ENCODE assay signal across 9 mouse cellular contexts in genomic region chr8:124256841-124257240, GRCm38 (mm10). TPM values are rescaled to one million over a fixed set of nuclear protein-coding genes. Genes with fewer than 3 reads are reported as not detected.
A peak's percentile ranks its signal among the peaks of the same experiment; 100 is the strongest.
DNase-seq lines count a peak whose midpoint lies in the region; ATAC-seq and TF ChIP-seq lines count a peak whose summit lies in the region.
"Had no signal": no experiment of that assay in that cellular context is flagged by ENCODE, and none has a peak within 500 bp of the region (broad histone marks: within the 10 kb centered on the region; RNA-seq: fewer than 3 reads in every experiment).

No protein-coding gene starts in this region.

- H3K4me1 ChIP-seq in forebrain, embryonic 10.5 days = peaks cover 51% of the 10 kb centered on the region
- H3K4me1 ChIP-seq in midbrain, embryonic 16.5 days (ENCODE audit: control insufficient read depth, insufficient read depth, low read length) = peaks cover 32% of the 10 kb centered on the region

- no peak for DNase-seq in layer of hippocampus, adult 2 months (ENCODE audit: low spot score in 2 of 2)
- no peak for DNase-seq in layer of hippocampus, adult 18-20 months (ENCODE audit: low spot score in 2 of 2)
- DNase-seq in forebrain, embryonic 10.5 days (ENCODE audit: extremely low spot score, low spot score) = no peak
- peak; percentile 36 to 43 for DNase-seq in heart, postnatal 36 days
- no peak for DNase-seq in Muller cell, postnatal 12 days (ENCODE audit: inconsistent ontology term)
- DNase-seq in embryo, embryonic 9.5 days (ENCODE audit: extremely low spot score) = no peak

- H3K9ac ChIP-seq in midbrain, embryonic 16.5 days (ENCODE audit: low read depth, low read length) = no peak overlapping the region

- no peak for TF ChIP-seq CTCF in layer of hippocampus, adult 2 months (conservative IDR thresholded peaks at IDR 0.05)

- peak overlapping the region; percentile 83 for H3K27ac ChIP-seq in layer of hippocampus, adult 2 months
- H3K27ac ChIP-seq in forebrain, embryonic 10.5 days = 0 out of 2 replicates have a peak overlapping the region, but pooled peaks have one; percentile 49
- peak overlapping the region; percentile 51 for H3K27ac ChIP-seq in midbrain, embryonic 16.5 days (ENCODE audit: low read length)
- H3K27ac ChIP-seq: macrophage had no signal

- H3K4me3 ChIP-seq in layer of hippocampus, adult 2 months = no peak overlapping the region
- H3K4me3 ChIP-seq in forebrain, embryonic 10.5 days = no peak overlapping the region
- no peak overlapping the region for H3K4me3 ChIP-seq in midbrain, embryonic 16.5 days (ENCODE audit: low read depth, low read length)

- WGBS in forebrain, embryonic 10.5 days = 90% methylated on average over 9 of the region's 9 CpGs
- 55% methylated on average over 9 of the region's 9 CpGs for WGBS in midbrain, embryonic 16.5 days

- no peaks in the 10 kb centered on the region for H3K9me3 ChIP-seq in forebrain, embryonic 10.5 days
- no peaks in the 10 kb centered on the region for H3K9me3 ChIP-seq in midbrain, embryonic 16.5 days (replicated peaks; ENCODE audit: control insufficient read depth, low read length, poor library complexity, severe bottlenecking)

- ATAC-seq in midbrain, embryonic 16.5 days = no peak; the same call in 1 of the 2 replicates
- no peak for ATAC-seq in erythroid progenitor cell, adult 5-6 weeks (replicated peaks; ENCODE audit: low FRiP score, poor library complexity, severe bottlenecking)

- no peaks in the 10 kb centered on the region for H3K27me3 ChIP-seq in forebrain, embryonic 10.5 days (ENCODE audit: poor library complexity, severe bottlenecking)
- H3K27me3 ChIP-seq in midbrain, embryonic 16.5 days (ENCODE audit: control insufficient read depth, insufficient read depth, low read depth, low read length) = no peaks in the 10 kb centered on the region

- peaks cover 10% of the 10 kb centered on the region for H3K36me3 ChIP-seq in forebrain, embryonic 10.5 days (replicated peaks)
- H3K36me3 ChIP-seq in midbrain, embryonic 16.5 days (ENCODE audit: control insufficient read depth, insufficient read depth, low read length) = no peaks in the 10 kb centered on the region

- no peak overlapping the region for H3K4me2 ChIP-seq in midbrain, embryonic 16.5 days (ENCODE audit: low read length)

- intact Hi-C loops in heart, postnatal 36 days (cut with DNase I) = no loop called here

RNA-seq across cellular contexts. Expression of gene Galnt2, which starts 25.6 kb away (rescaled TPM):
- 10 to 100 TPM; 34.5 to 44.5 TPM for total RNA-seq in layer of hippocampus, adult 2 months (2021)
- 10 to 100 TPM; 41.5 to 48.8 TPM for total RNA-seq in layer of hippocampus, adult 18-20 months (2021)
- polyA plus RNA-seq in forebrain, embryonic 10.5 days (2016; fragmentation: Nextera tagmentation; extraction: Ambion mirVana) = 40.7 and 40.9 TPM in 2 replicates
- total RNA-seq in heart, postnatal 36 days (2021) = 10 to 100 TPM; 32.1 to 34.2 TPM
- 45.7 and 49.0 TPM in 2 replicates for polyA plus RNA-seq in midbrain, embryonic 16.5 days (2015; fragmentation: Nextera tagmentation; extraction: Ambion mirVana)
- total RNA-seq in erythroid progenitor cell, adult 5-6 weeks (2015; ENCODE audit: low replicate concordance) = 25.2 TPM in 1 of 2 replicates, not detected in the other
- total RNA-seq in erythroid progenitor cell, adult 5-6 weeks (2017; ENCODE audit: low replicate concordance) = 15.5 TPM in 1 of 2 replicates, not detected in the other

Comparison
In these comparisons a context has a peak if more than half of its experiments do, and no peak if none do; other contexts are left out.
1. DNase-seq: peak in heart, postnatal 36 days (2 of 2); none in layer of hippocampus, adult 2 months (0 of 2), layer of hippocampus, adult 18-20 months (0 of 2), forebrain, embryonic 10.5 days (single experiment), Muller cell, postnatal 12 days (single experiment) and embryo, embryonic 9.5 days (single experiment).
2. Peak in every context shown above with its lines, with median percentiles within 50 percentile points of each other: H3K27ac ChIP-seq.